Mouse (Mus musculus): ENCODE data around the gene Zbtb38. TPM values are rescaled to one million over a fixed set of nuclear protein-coding genes. Genes with fewer than 3 reads are reported as not detected.

Gene Zbtb38
- polyA plus RNA-seq, 1 experiment from 2014 or later = 52.3 TPM

DNA sequence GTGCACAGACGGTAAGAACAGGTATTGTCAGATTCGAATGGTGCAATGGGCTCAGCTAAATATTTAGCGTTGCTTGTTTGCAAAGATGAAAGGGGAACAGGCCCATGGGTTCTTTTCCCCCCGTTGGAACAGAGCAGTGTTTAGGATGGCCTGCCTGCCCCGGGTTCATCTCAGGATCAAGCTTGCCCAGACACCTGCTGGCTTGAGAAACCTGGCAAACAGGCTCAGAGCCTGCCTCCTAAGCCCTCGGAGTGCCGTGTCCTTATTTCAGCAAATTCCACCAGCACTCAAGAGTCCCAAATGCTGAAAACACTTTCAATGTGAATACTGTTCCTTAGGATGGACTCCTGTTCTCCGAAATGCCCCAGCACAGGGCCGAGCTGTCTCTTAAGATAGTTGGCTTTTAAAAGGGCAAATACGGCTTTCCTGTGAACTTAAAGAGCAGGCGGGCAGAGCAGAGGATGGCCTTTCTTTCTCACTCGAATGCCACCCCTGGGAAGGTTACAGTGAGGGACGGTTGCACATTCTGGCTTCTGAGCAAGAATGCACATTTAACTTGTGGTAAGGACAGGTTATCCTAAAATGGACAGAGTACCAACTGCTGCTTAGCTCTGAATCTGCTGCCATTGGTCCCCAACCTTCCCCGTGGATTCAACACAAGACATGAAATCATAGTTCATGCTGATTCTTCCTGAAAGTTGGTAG is 55.7 kb downstream of the Zbtb38 start:
- Histone ChIP-seq H3K36me3 (ENCODE audit: control insufficient read depth, insufficient read depth) (0 out of 2 replicates have a peak, but pooled peaks cover 5% of the 10 kb centered on the region), H3K9me3 (ENCODE audit: control insufficient read depth, low read length) (0 out of 2 replicates have a peak, but pooled peaks cover 3% of the 10 kb centered on the region), H3K9ac (replicated peaks; ENCODE audit: low read depth, low read length) (no peak overlapping the region), H3K27ac (ENCODE audit: low read length) (no peak overlapping the region), H3K4me3 (replicated peaks; ENCODE audit: low read length) (no peak overlapping the region), H3K4me2 (ENCODE audit: low read length) (no peak overlapping the region), H3K27me3 (replicated peaks; ENCODE audit: control insufficient read depth, insufficient read depth, low read length) (no peaks in the 10 kb centered on the region), H3K4me1 (replicated peaks; ENCODE audit: control insufficient read depth, insufficient read depth, low read length) (no peaks in the 10 kb centered on the region)
- WGBS = 83% methylated on average over 14 of the region's 14 CpGs
- no peak for ATAC-seq

- H3K27ac ChIP-seq (ENCODE audit: low read length) = no peak overlapping the region
- no peaks in the 10 kb centered on the region for H3K27me3 ChIP-seq (replicated peaks; ENCODE audit: control insufficient read depth, insufficient read depth, low read length)
- ATAC-seq = no peak
- no peak overlapping the region for H3K4me2 ChIP-seq (ENCODE audit: low read length)
- H3K9me3 ChIP-seq (ENCODE audit: control insufficient read depth, low read length) = 0 out of 2 replicates have a peak, but pooled peaks cover 3% of the 10 kb centered on the region
- 0 out of 2 replicates have a peak, but pooled peaks cover 5% of the 10 kb centered on the region for H3K36me3 ChIP-seq (ENCODE audit: control insufficient read depth, insufficient read depth)
- no peaks in the 10 kb centered on the region for H3K4me1 ChIP-seq (replicated peaks; ENCODE audit: control insufficient read depth, insufficient read depth, low read length)
- H3K4me3 ChIP-seq (replicated peaks; ENCODE audit: low read length) = no peak overlapping the region
- WGBS = 80% methylated on average over 12 of the region's 12 CpGs
- no peak overlapping the region for H3K9ac ChIP-seq (replicated peaks; ENCODE audit: low read depth, low read length)
Observed at GRCm38 (mm10) chr9:96696141-96696561, 56.5 kb downstream of the Zbtb38 start.

- H3K9me3 ChIP-seq (ENCODE audit: control insufficient read depth, low read length) = no peaks in the 10 kb centered on the region
- H3K4me2 ChIP-seq (ENCODE audit: low read length) = no peak overlapping the region
- H3K4me1 ChIP-seq (replicated peaks; ENCODE audit: control insufficient read depth, insufficient read depth, low read length) = 0 out of 2 replicates have a peak, but pooled peaks cover 3% of the 10 kb centered on the region
- 26% methylated on average over 4 of the region's 4 CpGs for WGBS
- no peak overlapping the region for H3K27ac ChIP-seq (ENCODE audit: low read length)
- no peak overlapping the region for H3K4me3 ChIP-seq (replicated peaks; ENCODE audit: low read length)
- no peak overlapping the region for H3K9ac ChIP-seq (replicated peaks; ENCODE audit: low read depth, low read length)
- no peak for ATAC-seq
- peaks cover 17% of the 10 kb centered on the region for H3K36me3 ChIP-seq (ENCODE audit: control insufficient read depth, insufficient read depth)
- H3K27me3 ChIP-seq (replicated peaks; ENCODE audit: control insufficient read depth, insufficient read depth, low read length) = no peaks in the 10 kb centered on the region
Observed at GRCm38 (mm10) chr9:96690461-96690863, 62.2 kb downstream of the Zbtb38 start.

DNA sequence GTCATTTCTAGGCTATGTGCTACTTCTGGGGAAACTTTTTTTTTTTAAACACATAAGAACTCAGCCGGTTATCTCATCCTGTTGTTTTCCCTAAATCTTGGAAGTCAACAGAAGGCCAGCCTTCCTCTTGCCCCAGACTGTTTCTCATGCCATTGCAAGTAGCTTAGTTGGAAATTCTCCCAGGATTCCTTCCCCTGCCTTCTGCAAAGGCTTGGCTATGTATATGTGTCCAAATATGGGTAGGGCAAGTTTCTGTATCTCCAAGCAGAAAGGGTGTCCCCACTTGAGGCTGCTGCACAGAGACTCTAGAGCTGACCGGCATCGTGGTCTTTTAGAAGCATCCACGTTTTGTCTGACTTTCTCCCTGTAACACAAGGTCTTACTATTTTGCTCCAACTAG is 63.6 kb downstream of the Zbtb38 start:
- no peaks in the 10 kb centered on the region for H3K27me3 ChIP-seq (replicated peaks; ENCODE audit: control insufficient read depth, insufficient read depth, low read length)
- no peak for ATAC-seq
- no peak overlapping the region for H3K27ac ChIP-seq (ENCODE audit: low read length)
- H3K4me3 ChIP-seq (replicated peaks; ENCODE audit: low read length) = no peak overlapping the region
- H3K9me3 ChIP-seq (ENCODE audit: control insufficient read depth, low read length) = no peaks in the 10 kb centered on the region
- 92% methylated on average over 4 of the region's 4 CpGs for WGBS
- H3K4me1 ChIP-seq (replicated peaks; ENCODE audit: control insufficient read depth, insufficient read depth, low read length) = 0 out of 2 replicates have a peak, but pooled peaks cover 3% of the 10 kb centered on the region
- no peak overlapping the region for H3K4me2 ChIP-seq (ENCODE audit: low read length)
- no peak overlapping the region for H3K9ac ChIP-seq (replicated peaks; ENCODE audit: low read depth, low read length)
- H3K36me3 ChIP-seq (ENCODE audit: control insufficient read depth, insufficient read depth) = peaks cover 17% of the 10 kb centered on the region

DNA sequence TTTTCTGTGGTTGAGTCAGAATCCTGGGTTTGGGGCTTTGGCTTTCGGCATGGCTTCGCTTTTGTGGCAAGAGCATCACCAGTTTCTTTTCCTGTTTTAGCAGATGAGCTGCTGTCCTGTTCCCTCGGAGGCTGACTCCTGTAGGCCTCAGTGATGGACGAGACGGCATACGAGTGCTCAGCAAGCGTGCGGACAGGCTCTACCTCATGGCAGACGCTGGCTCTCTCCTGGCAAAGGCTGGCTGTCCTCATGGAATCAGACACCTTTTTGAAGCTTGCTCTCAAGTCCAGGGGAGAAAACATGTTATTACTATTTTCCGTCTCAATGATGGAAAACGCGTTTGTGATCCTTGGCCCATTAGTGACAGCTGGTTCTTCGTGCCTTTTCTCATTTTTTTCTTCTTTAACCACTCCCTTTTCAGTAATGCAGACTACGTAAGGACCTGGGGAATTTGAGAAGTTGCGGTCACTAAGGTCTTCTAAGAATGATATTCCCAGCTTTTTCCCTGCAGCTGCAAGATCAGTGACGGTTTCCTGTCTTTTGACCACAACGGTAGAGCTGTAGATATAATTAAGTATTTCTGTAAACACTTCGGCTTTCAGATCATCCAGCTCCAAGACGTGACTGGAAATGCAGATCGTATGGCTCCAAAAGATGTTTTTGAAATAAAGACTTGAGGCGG is 64.3 kb downstream of the Zbtb38 start:
- Histone ChIP-seq H3K36me3 (ENCODE audit: control insufficient read depth, insufficient read depth) (peaks cover 17% of the 10 kb centered on the region), H3K4me2 (ENCODE audit: low read length) (no peak overlapping the region), H3K9ac (replicated peaks; ENCODE audit: low read depth, low read length) (no peak overlapping the region), H3K4me3 (replicated peaks; ENCODE audit: low read length) (no peak overlapping the region), H3K9me3 (ENCODE audit: control insufficient read depth, low read length) (no peaks in the 10 kb centered on the region), H3K4me1 (replicated peaks; ENCODE audit: control insufficient read depth, insufficient read depth, low read length) (0 out of 2 replicates have a peak, but pooled peaks cover 3% of the 10 kb centered on the region), H3K27ac (ENCODE audit: low read length) (no peak overlapping the region), H3K27me3 (replicated peaks; ENCODE audit: control insufficient read depth, insufficient read depth, low read length) (no peaks in the 10 kb centered on the region)
- ATAC-seq = no peak
- 95% methylated on average over 21 of the region's 21 CpGs for WGBS

DNA sequence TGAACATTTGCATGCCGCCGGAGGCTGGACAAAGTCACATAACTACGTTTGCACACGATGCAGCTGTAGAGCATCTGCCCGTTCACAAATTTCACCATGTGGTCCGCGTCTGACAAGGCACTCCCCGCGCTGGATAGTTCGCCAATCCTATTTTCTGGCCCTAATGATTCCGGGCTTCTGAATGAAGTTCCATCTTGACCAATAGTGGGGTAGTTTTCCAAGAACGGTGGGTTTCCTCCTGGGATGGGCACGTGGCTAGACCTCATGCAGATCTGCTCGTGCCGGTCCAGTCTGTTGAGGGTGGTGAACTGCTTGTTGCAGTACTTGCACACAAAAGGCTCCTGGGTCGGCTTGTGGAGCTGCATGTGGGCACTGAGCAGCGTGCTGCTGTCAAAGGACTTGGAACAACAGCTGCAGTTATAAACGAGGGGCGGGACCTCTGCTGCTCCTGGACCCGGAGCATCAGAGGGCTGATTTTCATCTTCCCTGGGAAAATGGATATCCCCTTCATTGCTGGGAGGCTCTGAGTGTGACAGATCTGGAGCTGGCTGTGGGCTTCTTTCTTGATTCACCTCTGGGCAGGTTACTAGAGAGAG is 64.9 kb downstream of the Zbtb38 start:
- Histone ChIP-seq H3K27me3 (replicated peaks; ENCODE audit: control insufficient read depth, insufficient read depth, low read length) (no peaks in the 10 kb centered on the region), H3K27ac (ENCODE audit: low read length) (no peak overlapping the region), H3K9ac (replicated peaks; ENCODE audit: low read depth, low read length) (no peak overlapping the region), H3K36me3 (ENCODE audit: control insufficient read depth, insufficient read depth) (peaks cover 17% of the 10 kb centered on the region), H3K9me3 (ENCODE audit: control insufficient read depth, low read length) (no peaks in the 10 kb centered on the region), H3K4me2 (ENCODE audit: low read length) (no peak overlapping the region), H3K4me3 (replicated peaks; ENCODE audit: low read length) (no peak overlapping the region), H3K4me1 (replicated peaks; ENCODE audit: control insufficient read depth, insufficient read depth, low read length) (0 out of 2 replicates have a peak, but pooled peaks cover 3% of the 10 kb centered on the region)
- 76% methylated on average over 20 of the region's 20 CpGs for WGBS
- ATAC-seq = no peak

GRCm38 (mm10) chr9:96685600-96686084 is 67.0 kb downstream of the Zbtb38 start:
- 76% methylated on average over 18 of the region's 18 CpGs for WGBS
- H3K4me3 ChIP-seq (replicated peaks; ENCODE audit: low read length) = no peak overlapping the region
- H3K27me3 ChIP-seq (replicated peaks; ENCODE audit: control insufficient read depth, insufficient read depth, low read length) = no peaks in the 10 kb centered on the region
- H3K27ac ChIP-seq (ENCODE audit: low read length) = no peak overlapping the region
- H3K4me1 ChIP-seq (replicated peaks; ENCODE audit: control insufficient read depth, insufficient read depth, low read length) = 0 out of 2 replicates have a peak, but pooled peaks cover 3% of the 10 kb centered on the region
- no peak overlapping the region for H3K9ac ChIP-seq (replicated peaks; ENCODE audit: low read depth, low read length)
- no peak overlapping the region for H3K4me2 ChIP-seq (ENCODE audit: low read length)
- peaks cover 17% of the 10 kb centered on the region for H3K36me3 ChIP-seq (ENCODE audit: control insufficient read depth, insufficient read depth)
- no peaks in the 10 kb centered on the region for H3K9me3 ChIP-seq (ENCODE audit: control insufficient read depth, low read length)
- no peak for ATAC-seq

- no peak overlapping the region for H3K9ac ChIP-seq (replicated peaks; ENCODE audit: low read depth, low read length)
- no peaks in the 10 kb centered on the region for H3K9me3 ChIP-seq (ENCODE audit: control insufficient read depth, low read length)
- no peak overlapping the region for H3K4me2 ChIP-seq (ENCODE audit: low read length)
- WGBS = 36% methylated on average over 14 of the region's 14 CpGs
- peaks cover 17% of the 10 kb centered on the region for H3K36me3 ChIP-seq (ENCODE audit: control insufficient read depth, insufficient read depth)
- H3K4me1 ChIP-seq (replicated peaks; ENCODE audit: control insufficient read depth, insufficient read depth, low read length) = no peaks in the 10 kb centered on the region
- ATAC-seq = no peak
- no peak overlapping the region for H3K4me3 ChIP-seq (replicated peaks; ENCODE audit: low read length)
- H3K27ac ChIP-seq (ENCODE audit: low read length) = no peak overlapping the region
- no peaks in the 10 kb centered on the region for H3K27me3 ChIP-seq (replicated peaks; ENCODE audit: control insufficient read depth, insufficient read depth, low read length)
Observed at GRCm38 (mm10) chr9:96684866-96685599, 67.6 kb downstream of the Zbtb38 start.

Measured in forebrain, embryonic 16.5 days (tissue).